Mouse (Mus musculus): ENCODE results near the gene Stx17. TPM values are rescaled to one million over a fixed set of nuclear protein-coding genes. Genes with fewer than 3 reads are reported as not detected.

Gene Stx17
- polyA plus RNA-seq, 1 experiment from 2014 or later: 26.7 TPM

DNA sequence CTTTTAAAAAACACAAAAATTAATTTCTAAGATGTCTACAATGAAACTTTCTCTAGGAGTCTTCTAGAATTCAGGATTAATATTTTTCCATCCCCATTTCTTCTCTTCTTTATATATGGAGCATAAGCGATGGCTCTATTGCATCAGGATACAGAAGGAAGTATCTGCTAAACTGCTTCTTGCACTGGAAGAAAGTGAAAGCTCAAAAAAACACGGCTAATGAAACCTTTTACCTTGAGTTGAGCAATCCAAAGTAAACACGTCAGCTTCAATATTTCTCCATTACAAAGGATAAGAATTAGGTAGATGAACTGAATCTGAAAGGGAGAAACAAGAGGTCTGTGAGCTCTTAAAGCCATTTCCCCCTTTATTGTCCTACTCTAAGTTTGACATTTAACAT, 8.0 kb downstream of the Stx17 start:
- Histone ChIP-seq H3K36me3 (ENCODE audit: control insufficient read depth, insufficient read depth, low read length) (peaks cover 7% of the 10 kb centered on the region; the same call in 1 of the 2 replicates), H3K4me1 (ENCODE audit: control insufficient read depth, insufficient read depth, low read length) (no peaks in the 10 kb centered on the region), H3K9ac (ENCODE audit: low read depth, low read length) (no peak overlapping the region), H3K9me3 (ENCODE audit: control insufficient read depth, low read length) (no peaks in the 10 kb centered on the region), H3K4me2 (replicated peaks; ENCODE audit: low read depth, low read length) (no peak overlapping the region), H3K4me3 (ENCODE audit: low read length) (no peak overlapping the region), H3K27me3 (ENCODE audit: control insufficient read depth, insufficient read depth, low read length) (no peaks in the 10 kb centered on the region), H3K27ac (ENCODE audit: low read depth, low read length) (no peak overlapping the region)
- WGBS: 90% methylated on average over 3 of the region's 3 CpGs
- no peak for ATAC-seq (ENCODE audit: low FRiP score, low TSS enrichment)

DNA sequence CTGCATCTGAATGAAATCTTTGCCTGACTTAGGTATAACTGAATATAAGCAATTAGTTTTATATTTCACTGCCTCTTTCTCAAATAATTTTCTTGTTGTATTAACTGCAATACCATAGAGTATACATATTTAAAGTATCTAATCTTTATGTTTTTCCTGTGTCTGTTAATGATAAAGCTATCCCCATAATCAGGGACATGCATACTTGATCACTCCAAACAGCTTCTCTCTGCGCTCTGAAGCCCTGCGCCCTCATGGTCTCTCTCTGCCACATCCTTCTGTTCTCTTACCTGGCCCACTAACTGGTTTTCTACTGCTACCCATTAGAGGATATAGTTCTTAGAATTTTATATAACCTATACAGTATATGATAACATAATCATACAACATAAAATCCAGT, 24.8 kb downstream of the Stx17 start:
- WGBS: 87% methylated on average over 2 of the region's 2 CpGs
- ATAC-seq (ENCODE audit: low FRiP score, low TSS enrichment): no peak
- Histone ChIP-seq H3K36me3 (ENCODE audit: control insufficient read depth, insufficient read depth, low read length) (no peaks in the 10 kb centered on the region), H3K9me3 (ENCODE audit: control insufficient read depth, low read length) (no peaks in the 10 kb centered on the region), H3K27ac (ENCODE audit: low read depth, low read length) (no peak overlapping the region), H3K4me3 (ENCODE audit: low read length) (no peak overlapping the region), H3K4me1 (ENCODE audit: control insufficient read depth, insufficient read depth, low read length) (no peaks in the 10 kb centered on the region), H3K27me3 (ENCODE audit: control insufficient read depth, insufficient read depth, low read length) (no peaks in the 10 kb centered on the region), H3K4me2 (replicated peaks; ENCODE audit: low read depth, low read length) (no peak overlapping the region), H3K9ac (ENCODE audit: low read depth, low read length) (no peak overlapping the region)

- Histone ChIP-seq H3K36me3 (ENCODE audit: control insufficient read depth, insufficient read depth, low read length) (no peaks in the 10 kb centered on the region), H3K27me3 (ENCODE audit: control insufficient read depth, insufficient read depth, low read length) (no peaks in the 10 kb centered on the region), H3K9me3 (ENCODE audit: control insufficient read depth, low read length) (no peaks in the 10 kb centered on the region), H3K27ac (ENCODE audit: low read depth, low read length) (no peak overlapping the region), H3K4me2 (replicated peaks; ENCODE audit: low read depth, low read length) (no peak overlapping the region), H3K4me3 (ENCODE audit: low read length) (no peak overlapping the region), H3K4me1 (ENCODE audit: control insufficient read depth, insufficient read depth, low read length) (no peaks in the 10 kb centered on the region), H3K9ac (ENCODE audit: low read depth, low read length) (no peak overlapping the region)
- 88% methylated on average over 5 of the region's 5 CpGs for WGBS
- ATAC-seq (ENCODE audit: low FRiP score, low TSS enrichment): no peak
Measured at GRCm38 (mm10) chr4:48153229-48153628, 28.5 kb downstream of the Stx17 start.

- no peak overlapping the region for H3K9ac ChIP-seq (ENCODE audit: low read depth, low read length)
- no peak for ATAC-seq (ENCODE audit: low FRiP score, low TSS enrichment)
- H3K4me1 ChIP-seq (ENCODE audit: control insufficient read depth, insufficient read depth, low read length): no peaks in the 10 kb centered on the region
Measured at GRCm38 (mm10) chr4:48155864-48156263, 31.1 kb downstream of the Stx17 start.

DNA sequence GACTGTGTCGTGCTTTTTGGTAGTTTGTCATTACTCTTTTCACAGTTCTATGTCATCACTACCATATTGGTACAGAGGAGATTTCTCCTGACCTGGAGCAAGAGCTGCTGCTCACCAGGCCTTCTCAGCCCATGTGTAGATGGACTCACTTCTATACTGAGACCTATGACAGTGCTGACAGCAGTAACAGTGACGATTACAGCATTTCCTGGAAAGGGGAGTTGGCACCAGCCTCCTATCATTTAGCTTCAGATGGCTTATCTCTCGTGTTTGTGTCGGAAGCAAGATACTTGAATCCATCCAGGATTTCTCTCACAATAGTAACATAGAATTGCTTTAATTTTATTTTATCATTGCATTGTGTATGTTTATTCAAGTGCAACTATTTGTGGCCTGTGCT, 35.7 kb downstream of the Stx17 start:
- Histone ChIP-seq H3K27me3 (ENCODE audit: control insufficient read depth, insufficient read depth, low read length) (no peaks in the 10 kb centered on the region), H3K36me3 (ENCODE audit: control insufficient read depth, insufficient read depth, low read length) (no peaks in the 10 kb centered on the region), H3K4me3 (ENCODE audit: low read length) (no peak overlapping the region), H3K4me1 (ENCODE audit: control insufficient read depth, insufficient read depth, low read length) (no peaks in the 10 kb centered on the region), H3K27ac (ENCODE audit: low read depth, low read length) (no peak overlapping the region), H3K9ac (ENCODE audit: low read depth, low read length) (no peak overlapping the region), H3K9me3 (ENCODE audit: control insufficient read depth, low read length) (no peaks in the 10 kb centered on the region), H3K4me2 (replicated peaks; ENCODE audit: low read depth, low read length) (no peak overlapping the region)
- no peak for ATAC-seq (ENCODE audit: low FRiP score, low TSS enrichment)
- WGBS: 90% methylated on average over 4 of the region's 4 CpGs

More at GRCm38 (mm10) chr4:48155864-48156263, 31.1 kb downstream of the Stx17 start:
- no peaks in the 10 kb centered on the region for H3K27me3 ChIP-seq (ENCODE audit: control insufficient read depth, insufficient read depth, low read length)
- H3K9me3 ChIP-seq (ENCODE audit: control insufficient read depth, low read length): no peaks in the 10 kb centered on the region
- H3K4me2 ChIP-seq (replicated peaks; ENCODE audit: low read depth, low read length): no peak overlapping the region
- no peak overlapping the region for H3K27ac ChIP-seq (ENCODE audit: low read depth, low read length)
- WGBS: 71% methylated on average over 1 of the region's 1 CpGs
- no peak overlapping the region for H3K4me3 ChIP-seq (ENCODE audit: low read length)
- no peaks in the 10 kb centered on the region for H3K36me3 ChIP-seq (ENCODE audit: control insufficient read depth, insufficient read depth, low read length)

DNA sequence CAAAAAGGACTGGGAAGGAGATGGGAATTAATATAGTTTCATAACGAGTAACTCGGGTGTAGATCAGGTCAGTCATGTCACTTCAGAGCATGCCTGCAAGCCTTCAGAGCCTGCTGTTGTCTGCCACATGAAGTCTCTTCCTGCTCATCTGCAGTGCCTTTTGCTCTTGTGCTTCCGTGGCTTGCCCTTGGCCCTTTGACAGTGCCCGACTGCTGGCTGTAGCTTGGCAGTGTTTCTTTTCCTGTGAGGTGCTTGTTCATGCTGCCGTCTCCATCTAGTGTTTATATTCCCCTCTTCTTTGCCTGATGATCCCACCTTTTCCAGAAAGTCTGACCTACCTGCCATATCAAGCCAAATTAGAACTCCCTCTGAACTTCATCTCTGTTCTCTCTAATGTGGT, 39.1 kb downstream of the Stx17 start:
- no peaks in the 10 kb centered on the region for H3K9me3 ChIP-seq (ENCODE audit: control insufficient read depth, low read length)
- H3K4me1 ChIP-seq (ENCODE audit: control insufficient read depth, insufficient read depth, low read length): no peaks in the 10 kb centered on the region
- ATAC-seq (ENCODE audit: low FRiP score, low TSS enrichment): no peak
- no peak overlapping the region for H3K4me2 ChIP-seq (replicated peaks; ENCODE audit: low read depth, low read length)
- no peak overlapping the region for H3K4me3 ChIP-seq (ENCODE audit: low read length)
- H3K36me3 ChIP-seq (ENCODE audit: control insufficient read depth, insufficient read depth, low read length): peaks cover 5% of the 10 kb centered on the region; the same call in 1 of the 2 replicates
- no peak overlapping the region for H3K27ac ChIP-seq (ENCODE audit: low read depth, low read length)
- WGBS: 84% methylated on average over 5 of the region's 5 CpGs
- H3K27me3 ChIP-seq (ENCODE audit: control insufficient read depth, insufficient read depth, low read length): no peaks in the 10 kb centered on the region
- no peak overlapping the region for H3K9ac ChIP-seq (ENCODE audit: low read depth, low read length)

GRCm38 (mm10) chr4:48175666-48176065, 51.0 kb downstream of the Stx17 start:
- no peak for ATAC-seq (ENCODE audit: low FRiP score, low TSS enrichment)

GRCm38 (mm10) chr4:48180922-48181321, 56.2 kb downstream of the Stx17 start:
- H3K4me2 ChIP-seq (replicated peaks; ENCODE audit: low read depth, low read length): no peak overlapping the region
- 36% methylated on average over 2 of the region's 2 CpGs for WGBS
- no peak for ATAC-seq (ENCODE audit: low FRiP score, low TSS enrichment)
- no peaks in the 10 kb centered on the region for H3K9me3 ChIP-seq (ENCODE audit: control insufficient read depth, low read length)
- peaks cover 8% of the 10 kb centered on the region; the same call in 1 of the 2 replicates for H3K36me3 ChIP-seq (ENCODE audit: control insufficient read depth, insufficient read depth, low read length)
- H3K4me1 ChIP-seq (ENCODE audit: control insufficient read depth, insufficient read depth, low read length): no peaks in the 10 kb centered on the region
- H3K4me3 ChIP-seq (ENCODE audit: low read length): no peak overlapping the region
- H3K27me3 ChIP-seq (ENCODE audit: control insufficient read depth, insufficient read depth, low read length): no peaks in the 10 kb centered on the region
- no peak overlapping the region for H3K27ac ChIP-seq (ENCODE audit: low read depth, low read length)
- H3K9ac ChIP-seq (ENCODE audit: low read depth, low read length): no peak overlapping the region

More at GRCm38 (mm10) chr4:48175666-48176065, 51.0 kb downstream of the Stx17 start:
- Histone ChIP-seq H3K27me3 (ENCODE audit: control insufficient read depth, insufficient read depth, low read length) (no peaks in the 10 kb centered on the region), H3K9me3 (ENCODE audit: control insufficient read depth, low read length) (no peaks in the 10 kb centered on the region), H3K27ac (ENCODE audit: low read depth, low read length) (no peak overlapping the region), H3K4me2 (replicated peaks; ENCODE audit: low read depth, low read length) (no peak overlapping the region), H3K4me1 (ENCODE audit: control insufficient read depth, insufficient read depth, low read length) (no peaks in the 10 kb centered on the region), H3K36me3 (ENCODE audit: control insufficient read depth, insufficient read depth, low read length) (no peaks in the 10 kb centered on the region), H3K4me3 (ENCODE audit: low read length) (no peak overlapping the region), H3K9ac (ENCODE audit: low read depth, low read length) (no peak overlapping the region)
- 94% methylated on average over 3 of the region's 3 CpGs for whole genome bisulfite sequencing

- Histone ChIP-seq H3K27ac (ENCODE audit: low read depth, low read length) (no peak overlapping the region), H3K27me3 (ENCODE audit: control insufficient read depth, insufficient read depth, low read length) (no peaks in the 10 kb centered on the region), H3K36me3 (ENCODE audit: control insufficient read depth, insufficient read depth, low read length) (peaks cover 8% of the 10 kb centered on the region; the same call in 1 of the 2 replicates), H3K4me1 (ENCODE audit: control insufficient read depth, insufficient read depth, low read length) (no peaks in the 10 kb centered on the region), H3K9me3 (ENCODE audit: control insufficient read depth, low read length) (no peaks in the 10 kb centered on the region), H3K9ac (ENCODE audit: low read depth, low read length) (no peak overlapping the region), H3K4me2 (replicated peaks; ENCODE audit: low read depth, low read length) (no peak overlapping the region), H3K4me3 (ENCODE audit: low read length) (no peak overlapping the region)
- 82% methylated on average over 6 of the region's 6 CpGs for WGBS
- no peak for ATAC-seq (ENCODE audit: low FRiP score, low TSS enrichment)
Measured at GRCm38 (mm10) chr4:48181366-48181765, 56.7 kb downstream of the Stx17 start.

All from kidney, embryonic 14.5 days (tissue).